Mouse (Mus musculus) liver, embryonic 14.5 days (tissue): ENCODE data around the gene Add1. TPM values are rescaled to one million over a fixed set of nuclear protein-coding genes. Genes with fewer than 3 reads are reported as not detected.

Experiments
- ATAC-seq: fragments of 200-750 bp; cut with Nextera tagmentation; 2 replicates; pipeline ENCODE4 v1.8.0; 2017; ENCODE audit warnings: moderate number of reproducible peaks, mild to moderate bottlenecking, moderate library complexity; ENCODE audit not compliant: insufficient read depth
- DNase-seq, 3 experiments: peaks; one replicate each; pipeline ENCODE4 v3.0.0-alpha.2; 2012 to 2013; ENCODE audit warnings: low read depth in 3 of 3, low spot score in 3 of 3
- H3K27ac ChIP-seq: fragments of 300-500 bp; sonication (generic); 2 replicates; pipeline ENCODE4 v1.5.1; 2014; ENCODE audit warnings: moderate library complexity, mild to moderate bottlenecking, control low read depth, inconsistent platforms
- H3K27me3 ChIP-seq: fragments of 300-500 bp; sonication (generic); 2 replicates; pipeline ENCODE4 v1.6.1; 2014; ENCODE audit warnings: mild to moderate bottlenecking, low read length, moderate library complexity; ENCODE audit not compliant: control insufficient read depth, insufficient read depth
- H3K36me3 ChIP-seq: fragments of 300-500 bp; sonication (generic); replicated peaks from 2 replicates; pipeline ENCODE4 v1.6.1; 2014; ENCODE audit warnings: low read depth; ENCODE audit not compliant: control insufficient read depth, insufficient read depth
- H3K4me1 ChIP-seq, 2 experiments: fragments of 200-500 bp in 1 of 2; fragments of 300-500 bp in 1 of 2; sonication (generic) in 1 of 2; replicated peaks; 2 replicates each; pipeline ENCODE4 v1.6.1; 2012 to 2014; ENCODE audit warnings: antibody characterized with exemption in 1 of 2, inconsistent platforms in 1 of 2, low read length in 1 of 2; ENCODE audit not compliant: control insufficient read depth in 2 of 2, insufficient read depth in 2 of 2
- H3K4me2 ChIP-seq: fragments of 300-500 bp; sonication (generic); 2 replicates; pipeline ENCODE4 v1.6.1; 2014; ENCODE audit warnings: low read depth, mild to moderate bottlenecking, control low read depth, moderate library complexity
- H3K4me3 ChIP-seq, 2 experiments: fragments of 200-500 bp in 1 of 2; fragments of 300-500 bp in 1 of 2; sonication (generic) in 1 of 2; 2 replicates each; pipeline ENCODE4 v1.5.1; 2012 to 2014; ENCODE audit warnings: low read depth in 2 of 2, low read length in 2 of 2, mild to moderate bottlenecking in 2 of 2, control low read depth in 1 of 2, inconsistent platforms in 1 of 2, moderate library complexity in 1 of 2; ENCODE audit not compliant: insufficient read depth in 1 of 2
- H3K9ac ChIP-seq: fragments of 300-500 bp; sonication (generic); replicated peaks from 2 replicates; pipeline ENCODE4 v1.6.1; 2014; ENCODE audit warnings: mild to moderate bottlenecking, control low read depth, moderate library complexity
- H3K9me3 ChIP-seq: fragments of 300-500 bp; sonication (generic); 2 replicates; pipeline ENCODE4 v1.6.1; 2016; ENCODE audit warnings: low read length, mixed read lengths; ENCODE audit not compliant: control insufficient read depth
- CTCF ChIP-seq: IDR thresholded peaks from 2 replicates; pipeline ENCODE4 v1.5.1; 2016; ENCODE audit warnings: antibody characterized with exemption, low read depth, control low read depth
- EP300 ChIP-seq: IDR thresholded peaks from 2 replicates; pipeline ENCODE4 v1.6.1; 2016; ENCODE audit warnings: antibody characterized with exemption, low read depth
- WGBS: fragments of 180-500 bp; shearing (Covaris S2); extraction: QIAGEN DNeasy Blood & Tissue Kit; methylation state at CpG from one replicate; pipeline ENCODE4 v1.1.7; 2014; ENCODE audit not compliant: insufficient replicate concordance; 5-methylcytosine and 5-hydroxymethylcytosine counted together
- polyA plus RNA-seq, 2 experiments: library from polyadenylated mRNA; depleted of rRNA in 1 of 2; stranded (reverse) in 1 of 2; unstranded in 1 of 2; fragments of >200 nt; fragmentation: Nextera tagmentation in 1 of 2; extraction: Ambion mirVana in 1 of 2; gene quantifications; 2 replicates each; pipeline versions ENCODE4 v1.2.1 to v1.2.3; 2012 to 2014

The Add1 gene
- polyA plus RNA-seq, 2 experiments, result 113 to 118 TPM

GRCm38 (mm10) chr5:34539121-34539520, 34.3 kb upstream of the Add1 start:
- Histone ChIP-seq H3K27me3 (no peaks in the 10 kb centered on the region; the same call in 1 of the 2 replicates), H3K4me2 (no peak overlapping the region), H3K9me3 (no peaks in the 10 kb centered on the region), H3K4me3 (no peak overlapping the region), H3K9ac (no peak overlapping the region), H3K4me1 (no peaks in the 10 kb centered on the region), H3K36me3 (no peaks in the 10 kb centered on the region), H3K27ac (no peak overlapping the region)
- 52% methylated on average over 2 of the region's 2 CpGs for WGBS
- no peak for DNase-seq
- no peak for ATAC-seq
- TF ChIP-seq CTCF (no peak), EP300 (no peak)

GRCm38 (mm10) chr5:34542166-34542565, 31.3 kb upstream of the Add1 start:
- WGBS, result 74% methylated on average over 1 of the region's 1 CpGs
- Histone ChIP-seq H3K36me3 (no peaks in the 10 kb centered on the region), H3K27me3 (no peaks in the 10 kb centered on the region; the same call in 1 of the 2 replicates), H3K9me3 (no peaks in the 10 kb centered on the region), H3K27ac (no peak overlapping the region), H3K4me2 (no peak overlapping the region), H3K9ac (no peak overlapping the region), H3K4me1 (no peaks in the 10 kb centered on the region; a peak in 1 of 4 replicates), H3K4me3 (no peak overlapping the region)
- ATAC-seq, result no peak
- DNase-seq, result no peak
- TF ChIP-seq EP300 (no peak), CTCF (no peak)

GRCm38 (mm10) chr5:34543114-34543513, 30.4 kb upstream of the Add1 start:
- no peak for DNase-seq
- ATAC-seq, result no peak
- H3K4me2 ChIP-seq, result no peak overlapping the region
- H3K27me3 ChIP-seq, result no peaks in the 10 kb centered on the region; the same call in 1 of the 2 replicates
- no peaks in the 10 kb centered on the region; a peak in 1 of 4 replicates for H3K4me1 ChIP-seq
- H3K4me3 ChIP-seq, result peak overlapping the region; percentile 6 to 15; a peak in 2 of 4 replicates
- no peak for TF ChIP-seq EP300
- no peak for TF ChIP-seq CTCF
- H3K36me3 ChIP-seq, result no peaks in the 10 kb centered on the region
- H3K9me3 ChIP-seq, result no peaks in the 10 kb centered on the region
- H3K9ac ChIP-seq, result no peak overlapping the region
- WGBS, result 15% methylated on average over 4 of the region's 4 CpGs
- H3K27ac ChIP-seq, result no peak overlapping the region

GRCm38 (mm10) chr5:34547410-34547809, 26.1 kb upstream of the Add1 start:
- ATAC-seq, result no peak
- H3K9me3 ChIP-seq, result no peaks in the 10 kb centered on the region
- TF ChIP-seq CTCF (peak; percentile 87), EP300 (no peak)
- H3K4me2 ChIP-seq, result no peak overlapping the region
- no peak overlapping the region for H3K27ac ChIP-seq
- no peaks in the 10 kb centered on the region; the same call in 1 of the 2 replicates for H3K36me3 ChIP-seq
- H3K4me1 ChIP-seq, result peaks cover 6 to 12% of the 10 kb centered on the region in 2 experiments; a peak in 3 of 4 replicates
- peak in 2 of 3 experiments; percentile 47 to 59 for DNase-seq
- no peak overlapping the region for H3K4me3 ChIP-seq
- H3K27me3 ChIP-seq, result no peaks in the 10 kb centered on the region
- no peak overlapping the region for H3K9ac ChIP-seq

GRCm38 (mm10) chr5:34549135-34549482, 24.4 kb upstream of the Add1 start:
- ATAC-seq (0 out of 2 replicates have a peak, but pooled peaks have one; percentile 4), DNase-seq (no peak)
- peaks cover 6 to 12% of the 10 kb centered on the region in 2 experiments; a peak in 3 of 4 replicates for H3K4me1 ChIP-seq
- H3K27ac ChIP-seq, result no peak overlapping the region
- TF ChIP-seq CTCF (no peak), EP300 (no peak)
- H3K27me3 ChIP-seq, result no peaks in the 10 kb centered on the region
- H3K9ac ChIP-seq, result peak overlapping the region; percentile 89
- H3K4me3 ChIP-seq, result peak overlapping the region; percentile 53 to 82
- 24% methylated on average over 8 of the region's 8 CpGs for WGBS
- H3K9me3 ChIP-seq, result no peaks in the 10 kb centered on the region
- H3K36me3 ChIP-seq, result no peaks in the 10 kb centered on the region; the same call in 1 of the 2 replicates
- H3K4me2 ChIP-seq, result peak overlapping the region; percentile 89
